Mouse (Mus musculus) cerebellum, adult 2 months (tissue): ENCODE measurements at regions not wholly inside any gene's neighbourhood (a gene's known extent, or its start where the extent isn't known, plus 50 kb on each side); places are given as distances from the start of the nearest gene placed in this dataset.

Experiments used
- CTCF ChIP-seq: fragments of 200-500 bp; IDR thresholded peaks from 2 replicates; pipeline ENCODE4 v1.5.1; 2011; ENCODE audit warnings: low read depth, mild to moderate bottlenecking, control low read depth, low read length, moderate library complexity, borderline replicate concordance; ENCODE audit not compliant: insufficient read depth
- POLR2A ChIP-seq: fragments of 200-500 bp; IDR thresholded peaks from 2 replicates; pipeline ENCODE4 v1.6.1; 2011; ENCODE audit warnings: low read length, control low read depth, borderline replicate concordance; ENCODE audit not compliant: insufficient read depth

DNA sequence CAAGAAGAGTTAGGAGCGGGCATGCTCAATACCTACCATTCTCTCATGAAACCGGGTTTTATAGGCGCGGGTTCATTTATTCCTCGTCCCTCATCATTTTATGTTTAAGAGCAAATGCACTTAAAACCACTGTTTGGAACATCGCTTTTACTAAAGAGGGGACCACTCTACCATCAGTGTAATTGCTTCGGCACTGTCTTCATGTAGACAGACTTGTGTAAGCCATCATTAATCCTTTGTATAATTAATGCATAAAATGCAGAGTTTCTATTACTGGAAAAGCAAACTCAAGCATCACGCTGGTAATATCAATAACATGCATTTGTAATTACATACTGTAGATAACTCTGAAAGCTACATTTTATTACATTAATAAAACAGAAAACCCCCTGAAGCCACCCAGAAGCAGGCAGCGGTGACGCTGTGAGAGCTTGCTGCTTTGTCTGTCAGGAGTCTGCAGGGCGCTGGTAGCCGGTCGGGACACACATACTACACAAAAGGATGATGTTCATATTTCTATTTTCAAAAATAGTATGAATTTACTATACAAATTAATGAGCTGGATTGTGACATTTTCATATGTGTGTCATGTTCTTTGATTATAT lies 99.2 kb downstream of the Zfp281 start:
- TF ChIP-seq POLR2A (no peak), CTCF (no peak)
